Mouse (Mus musculus) neural tube, embryonic 11.5 days (tissue): ENCODE measurements around the gene Zfp185. TPM values are rescaled to one million over a fixed set of nuclear protein-coding genes. Genes with fewer than 3 reads are reported as not detected.
A peak's percentile ranks its signal among the peaks of the same experiment; 100 is the strongest.

Source experiments
- microRNA counts: library from miRNA; unstranded; fragments of <30 nt; microRNA quantifications from one replicate; lab custom pipeline; 2015
- microRNA-seq: library from miRNA; unstranded; fragments of <30 nt; microRNA quantifications from one replicate; pipeline ENCODE4, GENCODE M21; 2016
- polyA plus RNA-seq: library from polyadenylated mRNA; unstranded; fragments of >200 nt; fragmentation: Nextera tagmentation; extraction: Ambion mirVana; gene quantifications from 2 replicates; pipeline ENCODE4 v1.2.1, GENCODE M21; 2014

Gene Zfp185
- polyA plus RNA-seq, 1 experiment from 2014 or later = 4.2 TPM

MicroRNA genes within 50 kb of the gene (microRNA counts, 519-probe panel; counts per million panel counts)
- 171 counts per million, percentile 57 among the panel's probes with 10 or more counts for microRNA mmu-miR-2137 (lab: Ali Mortazavi, UCI)

Small RNA genes within 50 kb of the gene (microRNA-seq; reads per million reads assigned to microRNA genes)
- gene Mir2137 = 12.8 reads per million, percentile 24 among the genes with 10 or more reads in this experiment

Other genes starting within 250 kb of the Zfp185 start
- gene Gabrq, start 162.2 kb upstream of the Zfp185 start, polyA plus RNA-seq = 0.81 and 1.0 TPM in 2 replicates
- 92.2 and 99.3 TPM in 2 replicates for gene Cetn2, start 68.9 kb upstream of the Zfp185 start, polyA plus RNA-seq
- gene Nsdhl, start 68.8 kb upstream of the Zfp185 start, polyA plus RNA-seq = 43.5 and 51.3 TPM in 2 replicates
- 0.20 TPM in 1 of 2 replicates, not detected in the other for gene Pnma5, start 49.8 kb downstream of the Zfp185 start, polyA plus RNA-seq
- 0.25 and 0.68 TPM in 2 replicates for gene Pnma3, start 77.4 kb downstream of the Zfp185 start, polyA plus RNA-seq
- 0.20 and 0.73 TPM in 2 replicates for gene Xlr4a, start 95.1 kb downstream of the Zfp185 start, polyA plus RNA-seq
- gene Xlr3a, start 109.8 kb downstream of the Zfp185 start, polyA plus RNA-seq = 3.3 and 4.1 TPM in 2 replicates
- gene Gm14685, start 129.7 kb downstream of the Zfp185 start, polyA plus RNA-seq = not detected in 2 replicates
- gene Xlr5b, start 161.5 kb downstream of the Zfp185 start, polyA plus RNA-seq = not detected in 2 replicates
- not detected in 2 replicates for gene DXBay18, start 162.1 kb downstream of the Zfp185 start, polyA plus RNA-seq
- gene Spin2d, start 189.7 kb downstream of the Zfp185 start, polyA plus RNA-seq = not detected in 2 replicates
- gene Xlr3b, start 204.9 kb downstream of the Zfp185 start, polyA plus RNA-seq = 16.6 and 18.2 TPM in 2 replicates
- gene Xlr4b, start 227.0 kb downstream of the Zfp185 start, polyA plus RNA-seq = 0.38 and 0.64 TPM in 2 replicates
- 16.9 and 19.0 TPM in 2 replicates for gene F8a, start 241.0 kb downstream of the Zfp185 start, polyA plus RNA-seq